Mouse (Mus musculus) urinary bladder, adult 18-20 months (tissue): ENCODE measurements around the gene Ece1.
A peak's percentile ranks its signal among the peaks of the same experiment; 100 is the strongest.

Source experiments
- DNase-seq, 2 experiments: peaks; one replicate each; pipeline ENCODE4 v3.0.0; 2022; ENCODE audit warnings: low spot score in 2 of 2, mixed read lengths in 2 of 2

Ece1 gene

DNA sequence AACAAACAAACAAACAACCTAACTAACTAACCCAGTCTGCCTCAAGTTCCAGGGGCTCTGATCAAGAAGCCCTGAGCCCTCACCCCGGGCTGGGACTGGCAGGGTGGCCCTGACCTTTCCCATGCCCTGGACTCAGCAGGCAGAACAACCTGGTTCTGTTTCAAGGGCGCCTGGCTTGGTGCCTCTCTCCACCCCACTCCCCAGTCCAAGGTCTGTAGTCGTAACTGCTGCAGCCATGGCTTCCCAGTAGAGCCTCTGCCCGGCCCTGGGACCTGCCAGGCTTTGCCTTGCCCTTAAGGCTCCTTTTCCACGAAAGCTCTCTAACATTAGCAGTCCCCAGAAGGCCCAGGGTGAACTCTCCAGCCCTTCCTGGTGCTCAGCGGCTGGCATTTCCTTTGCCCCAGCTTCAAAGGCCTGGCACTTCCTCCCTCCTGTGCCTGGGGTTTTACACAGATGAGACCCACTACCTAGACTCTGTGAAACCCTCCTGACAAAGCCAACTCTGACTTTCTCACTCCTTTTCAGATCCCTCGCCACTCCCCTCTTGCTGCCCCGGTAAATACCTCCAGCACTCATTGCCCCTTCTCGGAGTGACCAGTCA, 6.2 kb upstream of the Ece1 start:
- DNase-seq = no peak

DNA sequence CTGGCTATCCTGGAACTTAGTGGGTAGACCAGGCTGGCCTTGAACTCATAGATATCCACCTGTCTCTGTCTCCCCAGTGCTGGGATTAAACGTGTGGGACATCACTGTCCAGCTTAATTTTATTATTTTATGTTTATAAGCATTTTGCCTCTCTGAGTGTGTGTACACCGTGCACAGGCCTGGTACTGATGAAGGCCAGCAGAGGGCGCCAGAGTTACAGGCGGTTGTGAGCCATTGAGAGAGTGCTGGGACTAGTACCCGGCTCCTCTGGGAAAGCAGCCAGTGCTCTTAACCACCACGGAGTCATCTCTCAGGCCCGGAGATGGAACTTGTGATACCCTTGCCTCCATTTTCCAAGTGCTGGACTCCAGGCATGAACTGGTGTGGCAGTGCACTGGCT, 4.9 kb upstream of the Ece1 start:
- DNase-seq = no peak

DNA sequence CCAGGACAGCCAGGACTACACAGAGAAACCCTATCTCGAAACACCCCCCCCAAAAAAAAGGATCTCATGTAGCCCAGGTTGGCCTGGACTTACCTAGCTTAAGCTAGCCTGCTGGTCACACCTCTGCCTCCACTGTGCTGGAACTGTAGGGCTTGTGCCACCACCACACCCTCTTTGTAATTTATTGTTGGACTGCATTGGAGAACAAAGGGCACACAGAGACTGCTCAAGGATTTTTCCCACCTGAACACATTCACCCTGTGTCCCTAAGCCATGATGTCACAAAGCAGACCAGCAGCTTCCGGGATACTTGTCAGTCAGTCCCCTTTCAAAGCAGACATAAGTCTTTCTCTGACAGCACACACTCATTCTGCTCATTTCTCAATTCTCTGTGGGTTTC, 3.7 kb upstream of the Ece1 start:
- no peak for DNase-seq

DNA sequence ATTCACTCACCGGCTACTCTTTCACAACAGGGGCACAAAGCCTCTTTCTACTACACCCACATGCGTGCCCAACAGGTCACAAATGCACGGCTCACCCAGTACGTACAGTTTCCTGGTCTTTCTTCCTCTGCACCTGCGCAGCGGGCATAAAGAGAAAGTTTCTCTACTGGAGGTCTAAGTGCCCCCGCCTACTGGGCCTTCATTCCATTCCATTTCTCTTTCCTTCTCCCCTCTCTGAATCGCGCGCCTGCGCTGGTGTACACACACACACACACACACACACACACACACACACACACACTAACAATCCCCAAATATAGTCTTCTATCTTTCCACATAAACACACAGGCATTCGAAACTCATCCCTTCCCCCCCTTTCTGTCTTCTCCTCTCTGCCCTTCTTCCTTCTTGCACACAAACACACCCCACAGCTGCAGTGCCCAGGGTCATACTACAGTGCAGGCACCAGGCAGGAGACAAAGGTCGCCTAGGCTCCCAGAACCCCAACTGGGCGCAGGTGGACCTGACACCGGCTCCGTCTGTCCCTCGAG, 501 bp upstream of the Ece1 start:
- DNase-seq = no peak

DNA sequence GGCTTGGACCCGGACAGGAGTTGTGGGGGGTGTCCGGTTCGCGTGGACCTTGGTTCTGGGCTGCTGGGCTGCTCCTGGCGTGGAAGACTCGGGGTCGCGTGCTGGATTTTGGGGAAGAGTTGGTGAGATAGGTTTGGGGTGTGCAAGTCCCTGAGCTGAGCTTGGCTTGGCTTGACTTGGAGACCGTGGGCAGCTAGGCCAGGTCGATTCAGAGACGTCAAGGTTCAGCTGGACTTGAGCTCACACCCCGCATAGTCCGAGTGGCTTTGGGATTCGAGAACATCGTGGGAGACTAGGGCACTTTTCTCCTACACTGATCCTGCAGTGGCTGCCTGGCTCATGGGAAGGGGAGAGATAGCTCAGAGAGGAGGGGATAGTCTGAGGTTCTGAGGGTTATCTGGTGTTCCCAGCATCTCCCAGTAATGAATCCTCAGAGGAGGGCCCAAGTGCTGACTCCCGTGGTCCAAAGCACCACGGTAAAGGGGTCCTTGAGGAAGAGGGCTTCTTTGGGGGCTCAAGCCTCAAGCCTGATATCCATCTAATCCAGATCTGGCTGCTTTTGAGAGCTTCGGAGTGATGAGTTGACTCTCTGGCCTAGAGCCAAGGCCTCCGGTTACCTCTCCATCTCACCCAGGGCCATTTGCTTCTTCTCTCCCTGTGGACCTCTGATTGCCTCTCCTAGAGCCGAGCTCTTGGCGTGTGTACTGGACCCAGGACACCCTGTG, 641 bp downstream of the Ece1 start:
- DNase-seq = no peak

DNA sequence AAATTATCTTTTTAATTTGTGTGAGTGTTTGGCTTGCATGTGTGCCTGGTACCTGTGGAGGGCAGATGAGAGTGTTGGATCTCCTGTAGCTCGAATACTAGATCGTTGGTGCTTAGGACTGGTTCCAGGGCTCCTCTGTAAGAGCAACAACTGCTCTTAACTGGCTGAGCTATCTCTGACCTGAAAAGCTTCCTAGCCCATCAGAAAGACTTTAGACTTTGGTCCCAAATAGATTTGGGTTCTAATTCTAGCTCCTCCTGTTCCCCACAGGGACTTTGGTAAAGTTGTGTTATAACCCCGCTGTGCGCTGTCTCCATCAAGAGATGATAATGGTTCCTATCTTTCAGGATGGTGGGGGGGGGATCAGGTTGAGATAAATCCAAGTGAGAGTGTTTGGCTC, 2.0 kb downstream of the Ece1 start:
- DNase-seq = no peak

DNA sequence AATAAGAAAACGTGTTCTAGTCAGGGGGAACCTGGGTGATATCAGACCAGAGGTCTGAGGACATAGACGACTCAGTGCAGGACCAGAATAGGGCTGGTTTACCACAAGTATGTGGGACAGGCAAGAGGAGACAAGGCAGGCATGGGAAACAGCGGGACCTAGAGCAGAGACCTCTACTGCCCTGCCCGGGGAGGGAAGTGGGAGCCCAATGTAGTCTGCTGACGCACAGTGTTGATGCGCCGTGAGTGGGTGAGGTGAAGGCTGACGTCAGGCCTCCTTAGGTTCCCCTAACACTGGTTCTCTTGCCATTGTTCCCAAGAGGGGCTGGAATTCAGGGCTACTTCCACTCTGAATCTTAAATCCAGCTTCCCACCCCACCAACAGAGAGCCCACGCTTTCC, 2.7 kb downstream of the Ece1 start:
- DNase-seq = no peak

DNA sequence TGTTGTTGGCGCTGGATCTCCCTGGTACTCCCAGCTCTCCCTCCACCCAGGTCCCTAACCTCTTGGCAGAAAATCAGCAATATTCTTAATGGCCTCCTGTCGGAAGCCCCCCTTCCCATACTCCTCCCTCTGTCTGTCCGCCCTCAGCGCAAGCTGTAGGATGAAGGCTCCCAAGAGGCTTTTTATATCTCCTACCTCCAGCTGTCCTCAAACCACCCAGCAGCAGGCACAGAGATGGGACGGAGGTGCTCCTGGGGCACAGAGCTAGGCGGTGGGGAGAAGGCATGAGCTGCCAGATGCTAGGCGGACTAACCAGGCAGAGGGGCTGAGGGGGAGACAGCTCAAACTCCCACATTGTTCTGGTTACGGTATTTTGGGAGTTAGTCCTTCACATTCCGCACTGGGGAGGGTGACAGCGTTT, 3.2 kb downstream of the Ece1 start:
- DNase-seq = no peak

DNA sequence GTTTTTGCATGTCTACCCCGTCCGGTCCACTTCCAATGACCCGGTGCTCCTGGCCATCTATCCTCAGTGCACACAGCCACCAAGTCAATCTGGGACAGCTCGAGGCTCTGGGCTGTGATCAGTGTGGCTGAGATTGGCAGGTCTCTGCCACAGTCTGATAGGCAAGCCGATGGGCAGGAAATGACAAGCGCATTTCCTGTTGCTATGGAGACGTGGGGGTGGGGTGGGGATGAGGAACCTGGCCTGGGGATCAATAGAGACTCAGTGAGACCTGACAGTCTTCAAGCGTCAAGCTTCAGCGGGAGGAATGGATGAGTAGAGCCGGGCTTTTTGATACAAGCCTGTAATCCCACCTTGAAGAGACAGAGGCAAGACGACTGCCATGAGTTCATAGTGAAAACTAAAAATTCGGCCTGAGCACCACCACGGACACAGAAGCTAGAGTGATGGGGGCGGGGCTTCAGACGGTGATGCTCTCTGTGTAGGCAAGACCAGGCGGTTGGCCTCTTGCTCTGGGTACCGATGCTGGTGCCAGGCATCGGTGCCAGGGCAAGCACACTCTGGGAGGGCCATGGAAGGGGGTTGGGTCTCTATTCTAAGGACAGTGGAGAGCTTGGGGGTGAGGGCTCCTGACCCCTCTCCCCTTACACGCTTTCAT, 4.3 kb downstream of the Ece1 start:
- DNase-seq = no peak

DNA sequence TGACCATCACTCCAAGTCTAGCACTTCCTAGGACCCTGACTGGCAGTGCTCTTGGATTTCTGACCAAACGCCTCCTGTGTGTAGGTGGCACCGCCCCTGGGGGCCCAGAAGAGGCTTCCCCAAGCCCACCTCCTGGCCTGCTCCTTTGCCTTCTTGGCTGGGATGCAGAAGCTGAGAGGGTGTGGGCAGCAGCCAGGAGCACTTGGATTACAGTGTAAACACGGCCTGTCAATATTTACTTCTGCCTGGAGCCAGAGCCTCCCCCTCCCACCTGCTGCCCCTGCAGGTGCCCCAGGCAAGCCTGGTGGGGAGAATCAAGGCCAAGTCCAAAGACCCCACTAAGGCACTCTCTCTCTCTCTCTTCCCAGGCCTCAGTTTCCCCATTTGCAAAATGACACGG, 5.2 kb downstream of the Ece1 start:
- peak; percentile 45 to 56 for DNase-seq

DNA sequence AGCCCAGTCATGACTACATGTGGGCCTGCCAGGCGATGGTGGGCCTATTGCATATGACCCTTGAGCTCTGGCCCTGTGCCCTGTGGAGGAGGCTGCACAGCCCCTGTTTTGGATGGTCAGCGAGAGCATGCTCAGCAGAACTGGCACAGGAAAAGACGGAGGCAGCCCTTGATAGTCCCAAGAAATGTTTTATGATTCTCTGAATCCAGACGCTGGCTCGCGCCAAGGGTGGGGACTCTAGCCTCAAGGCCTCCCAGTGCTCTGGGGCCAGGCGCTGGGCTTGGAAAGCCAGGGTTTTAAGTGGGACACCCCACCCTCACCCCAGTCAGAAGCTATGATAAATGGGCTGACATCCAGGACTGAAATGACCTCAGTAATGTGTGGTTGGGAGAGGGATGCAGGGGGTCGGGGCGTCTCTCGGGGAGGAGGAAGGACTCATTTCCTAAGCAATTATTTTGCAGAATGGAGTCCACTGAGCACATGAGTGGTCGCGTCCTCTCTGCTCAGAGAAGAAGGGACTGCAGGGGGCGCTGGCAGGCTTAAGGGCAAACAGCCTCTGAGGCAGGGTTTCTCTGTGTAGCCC, 5.7 kb downstream of the Ece1 start:
- peak in 1 of 2 experiments; percentile 69 for DNase-seq

DNA sequence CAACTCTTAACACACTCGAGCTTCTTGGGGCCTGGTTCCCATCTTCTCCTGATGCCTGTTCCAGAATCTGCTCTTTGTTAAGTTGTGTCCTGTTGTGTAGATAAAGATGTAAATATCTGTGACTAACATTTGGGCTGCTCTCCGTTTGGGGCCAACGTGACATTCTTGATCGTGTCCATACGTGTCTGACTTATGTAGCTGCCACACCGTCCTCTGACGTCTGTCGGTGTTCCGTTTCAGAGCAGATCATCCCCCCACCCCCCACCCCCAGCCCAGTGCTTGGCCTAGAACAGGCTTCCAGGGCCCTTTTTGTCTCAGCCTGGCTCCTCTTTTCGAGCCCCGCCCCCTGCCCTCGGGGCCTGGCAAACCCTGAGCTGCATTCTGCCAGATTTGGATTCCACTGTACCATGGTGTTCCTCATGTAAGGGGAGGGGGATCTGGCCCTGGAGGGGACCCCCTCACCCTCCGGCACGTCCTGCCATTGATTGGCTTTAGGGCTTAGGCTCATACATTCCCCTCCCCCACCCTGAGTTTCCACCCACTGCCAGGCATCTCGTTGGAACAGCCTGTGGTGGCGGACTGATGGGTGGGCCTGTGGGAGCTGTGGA, 7.7 kb downstream of the Ece1 start:
- DNase-seq = no peak

DNA sequence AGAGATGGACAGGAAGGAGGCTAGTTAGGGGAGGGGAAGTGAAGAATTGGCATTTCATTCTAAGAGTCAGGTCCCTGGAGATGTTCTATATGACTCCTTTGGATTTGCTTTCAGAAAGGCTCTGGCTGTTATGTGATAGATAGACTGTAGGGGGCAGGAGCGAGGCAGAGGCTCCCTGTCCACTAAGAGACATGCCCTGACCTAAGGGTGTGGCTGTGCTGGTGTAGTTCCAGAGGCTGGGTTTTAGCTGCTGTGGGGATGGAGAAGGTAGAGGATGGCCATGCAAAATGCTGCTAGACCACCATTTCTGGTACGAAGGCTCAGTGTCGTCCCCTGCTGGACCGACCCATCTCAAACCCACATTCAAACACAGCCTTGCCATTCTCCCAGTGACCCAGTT, 8.9 kb downstream of the Ece1 start:
- DNase-seq = no peak

DNA sequence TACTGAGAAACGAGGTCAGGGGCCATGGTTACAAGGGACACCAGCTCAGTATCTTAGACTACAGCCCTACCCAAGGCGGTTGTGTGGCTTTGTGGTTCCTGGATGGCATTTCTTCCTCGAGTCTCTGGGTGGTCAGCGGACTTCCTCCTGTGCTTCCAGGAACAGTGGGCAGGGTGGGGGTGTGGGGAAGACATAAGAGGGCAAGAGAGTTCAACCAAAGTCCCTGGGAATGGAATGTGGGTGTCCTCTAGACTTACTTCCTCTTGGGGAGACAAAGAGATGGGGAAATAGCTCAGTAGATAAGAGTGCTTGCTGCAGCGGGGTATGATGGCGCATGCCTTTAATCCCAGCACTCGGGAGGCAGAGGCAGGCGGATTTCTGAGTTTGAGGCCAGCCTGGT, 9.4 kb downstream of the Ece1 start:
- DNase-seq = no peak

DNA sequence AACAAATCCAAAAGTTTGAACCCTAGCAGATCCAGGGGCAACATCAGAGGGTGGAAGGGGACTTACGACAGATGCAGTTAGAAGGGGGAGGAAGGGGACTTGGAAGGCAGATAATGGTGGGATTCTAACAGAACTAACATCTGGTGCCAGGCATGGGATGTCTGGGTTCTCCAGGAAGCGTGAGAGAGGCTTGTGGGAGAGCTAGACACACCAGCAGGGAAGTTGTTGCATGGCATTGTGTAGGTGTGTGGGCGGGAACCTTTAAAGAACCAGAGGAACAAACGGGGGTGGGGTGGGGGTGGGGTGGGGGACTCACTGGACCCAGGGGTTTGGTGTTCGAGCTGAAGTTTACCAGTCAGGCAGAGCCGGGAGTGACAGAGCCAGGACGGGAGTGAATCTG, 12.3 kb downstream of the Ece1 start:
- DNase-seq = no peak

DNA sequence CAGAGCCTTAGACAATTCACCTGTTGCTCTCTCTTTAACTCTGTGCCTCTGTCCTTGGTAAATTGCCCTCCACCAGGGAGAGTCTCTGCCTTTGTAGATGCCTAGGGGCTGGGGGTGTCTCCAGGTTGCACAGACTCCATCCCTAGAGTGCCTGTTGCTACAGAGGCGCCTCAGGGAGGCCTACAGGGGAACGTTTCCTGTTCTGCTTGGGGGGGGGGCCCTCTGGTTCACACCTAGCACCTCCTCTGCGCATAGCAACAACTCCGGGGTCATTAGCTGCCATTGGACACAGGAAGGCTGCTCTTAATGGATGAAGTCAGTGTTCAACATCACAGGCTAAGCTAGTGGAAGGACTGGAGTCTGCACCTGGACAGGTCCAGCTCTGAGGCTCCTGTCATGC, 12.8 kb downstream of the Ece1 start:
- no peak for DNase-seq

DNA sequence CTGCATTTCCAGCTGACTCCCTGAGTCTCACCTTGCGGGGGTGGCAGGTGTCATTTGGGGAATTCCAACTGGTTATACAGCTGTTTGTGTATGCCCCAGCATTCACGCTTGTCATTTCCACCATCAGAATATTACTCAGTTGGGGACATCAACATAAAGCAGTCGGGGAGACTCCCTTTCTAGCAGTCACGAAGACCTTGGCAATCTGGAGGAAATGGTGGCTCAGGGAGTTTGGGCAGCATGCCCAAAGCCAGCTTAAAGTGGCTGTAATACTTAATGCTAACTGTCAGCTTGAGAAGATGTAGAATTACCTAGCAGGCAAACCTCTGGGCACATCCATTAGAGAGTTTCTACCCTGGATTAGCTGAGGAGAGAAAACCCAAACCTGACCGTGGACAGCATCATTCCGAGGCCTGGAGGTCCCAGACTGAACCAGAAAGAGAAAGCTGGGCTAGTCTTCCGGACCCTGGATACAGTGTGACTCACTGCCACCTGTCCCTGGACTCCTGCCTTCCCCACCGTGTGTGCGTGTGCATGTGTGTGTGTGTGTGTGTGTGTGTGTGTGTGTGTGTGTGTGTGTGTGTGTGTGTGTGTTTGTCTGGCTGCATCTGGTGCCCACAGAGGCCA, 13.5 kb downstream of the Ece1 start:
- no peak for DNase-seq

DNA sequence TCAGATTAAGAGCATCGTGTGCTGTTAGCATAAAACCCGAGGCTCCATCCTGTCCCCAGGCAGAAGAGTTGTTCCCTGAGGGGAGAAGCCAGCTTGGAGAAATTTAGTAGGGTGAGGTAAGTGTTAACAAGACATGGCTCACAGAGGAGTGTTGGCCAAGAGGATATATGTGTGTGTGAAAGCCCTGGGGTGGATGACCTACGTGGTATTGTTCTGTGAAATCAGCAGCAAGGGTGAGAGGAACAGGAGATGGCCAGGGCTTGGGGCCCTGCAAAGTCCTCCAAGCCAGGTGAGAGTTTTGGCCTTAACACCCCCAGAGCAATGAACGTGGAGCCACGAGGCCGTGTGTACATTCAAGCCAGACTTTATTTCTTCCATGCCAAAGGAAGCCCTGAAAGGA, 14.8 kb downstream of the Ece1 start:
- DNase-seq = no peak

DNA sequence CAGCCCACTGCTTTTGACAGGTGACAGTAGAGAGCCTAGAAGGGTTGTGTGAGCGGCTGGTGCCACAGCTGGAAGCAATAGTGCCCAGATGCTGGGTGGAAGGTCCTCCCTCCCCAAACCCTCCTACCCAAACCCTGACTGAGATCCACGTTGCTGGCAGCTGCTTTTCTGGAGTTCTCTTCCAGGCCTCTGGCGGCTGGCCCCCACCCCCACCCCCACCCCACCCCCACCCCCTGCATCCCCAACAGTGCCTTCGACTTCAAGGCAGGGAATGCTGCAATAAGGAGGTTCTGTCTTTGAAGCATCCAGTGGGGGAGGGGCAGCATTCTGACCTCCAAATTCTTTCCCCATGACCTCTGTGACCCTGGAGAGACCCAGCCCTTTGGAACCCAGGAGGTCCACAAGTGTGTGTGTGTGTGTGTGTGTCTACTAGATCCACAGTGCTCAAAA, 15.4 kb downstream of the Ece1 start:
- DNase-seq = no peak

DNA sequence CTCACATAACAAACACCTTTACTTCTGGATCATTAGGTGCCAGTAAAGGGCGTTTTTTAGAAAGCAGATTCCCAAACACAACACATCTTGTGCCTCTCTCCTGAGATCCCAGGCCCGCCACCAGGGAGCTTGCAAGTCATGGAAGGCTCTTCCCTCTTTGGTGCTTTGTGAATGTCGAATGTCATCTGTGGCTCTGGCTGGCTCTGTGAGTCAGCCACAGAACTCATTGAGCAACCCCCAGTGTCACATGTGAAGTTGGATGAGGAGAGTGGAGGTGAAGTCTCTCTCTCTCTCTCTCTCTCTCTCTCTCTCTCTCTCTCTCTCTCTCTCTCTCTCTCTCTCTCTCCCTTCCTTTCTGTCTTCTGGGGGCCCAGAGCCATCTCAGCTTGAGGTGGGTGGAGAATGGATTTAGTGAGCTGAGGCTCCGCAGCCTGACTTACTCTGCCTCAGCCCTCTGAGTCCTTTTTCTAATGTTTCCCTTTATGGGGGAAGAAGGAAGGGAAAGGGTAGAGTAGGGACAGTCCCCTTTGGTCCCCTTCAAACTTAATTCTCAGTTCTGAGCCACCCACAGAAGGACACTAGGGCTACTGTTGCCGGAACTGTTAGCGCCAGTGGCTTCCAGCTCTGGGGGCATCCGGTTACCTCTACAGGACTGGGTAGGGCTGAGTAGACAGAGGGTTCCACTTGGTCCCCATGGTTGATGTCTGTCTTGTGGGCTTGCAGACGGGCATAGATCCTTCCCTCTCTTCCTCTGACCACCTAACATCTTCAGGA, 17.5 kb downstream of the Ece1 start:
- no peak for DNase-seq

DNA sequence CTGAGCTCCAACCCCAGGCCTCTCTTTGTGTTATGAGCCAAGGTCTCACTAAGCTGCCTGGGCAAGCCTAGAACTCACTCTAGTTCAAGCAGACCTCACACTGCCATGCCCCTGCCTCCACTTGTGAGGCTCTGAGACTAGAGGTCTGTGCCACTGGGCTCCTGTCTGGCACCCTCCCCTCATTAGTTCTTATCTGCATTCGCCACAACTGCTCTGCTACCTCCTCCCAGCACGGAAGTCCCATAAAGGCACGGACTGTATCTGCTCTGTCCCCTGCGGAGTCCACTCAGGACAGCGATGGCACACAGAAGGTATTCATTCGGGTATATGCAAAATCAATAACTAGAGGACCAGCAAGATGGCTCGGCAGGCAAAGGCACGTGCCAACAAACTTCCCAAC, 19.4 kb downstream of the Ece1 start:
- no peak for DNase-seq
